Mouse (Mus musculus) ES-E14 (cell line): ENCODE data around the gene Tbc1d9. TPM values are rescaled to one million over a fixed set of nuclear protein-coding genes. Genes with fewer than 3 reads are reported as not detected.

Experiments used
- DNase-seq: peaks from one replicate; pipeline ENCODE4 v3.0.0-alpha.2; 2013; ENCODE audit warnings: low read depth, low spot score
- H3K27ac ChIP-seq: 2 replicates; pipeline ENCODE4 v1.5.1; 2012; ENCODE audit warnings: low read depth, mild to moderate bottlenecking, low read length, moderate library complexity, mixed read lengths; ENCODE audit not compliant: poor library complexity, insufficient read depth, severe bottlenecking
- H3K36me3 ChIP-seq: 2 replicates; pipeline ENCODE4 v1.6.1; 2012; ENCODE audit warnings: mild to moderate bottlenecking, low read length, moderate library complexity, mixed read lengths; ENCODE audit not compliant: control insufficient read depth, poor library complexity, insufficient read depth, severe bottlenecking
- H3K4me1 ChIP-seq, 2 experiments: fragments of 150-350 bp in 1 of 2; sonication (generic) in 1 of 2; 2 replicates each; pipeline ENCODE4 v1.6.1; 2012; ENCODE audit warnings: low read length in 2 of 2, mild to moderate bottlenecking in 1 of 2, mixed read lengths in 1 of 2; ENCODE audit not compliant: control insufficient read depth in 2 of 2, insufficient read depth in 2 of 2, poor library complexity in 1 of 2
- H3K4me3 ChIP-seq, 2 experiments: fragments of 150-350 bp in 1 of 2; sonication (generic) in 1 of 2; 2 replicates each; pipeline ENCODE4 v1.5.1; 2012; ENCODE audit warnings: low read length in 2 of 2, low read depth in 1 of 2, mild to moderate bottlenecking in 1 of 2, mixed read lengths in 1 of 2; ENCODE audit not compliant: insufficient read depth in 1 of 2, poor library complexity in 1 of 2, severe bottlenecking in 1 of 2
- H3K9ac ChIP-seq: 2 replicates; pipeline ENCODE4 v1.6.1; 2012; ENCODE audit warnings: low read depth, mild to moderate bottlenecking, low read length, mixed read lengths; ENCODE audit not compliant: poor library complexity, insufficient read depth, severe bottlenecking
- H3K9me3 ChIP-seq: fragments of 150-350 bp; sonication (generic); 2 replicates; pipeline ENCODE4 v1.6.1; 2012; ENCODE audit warnings: low read depth, mild to moderate bottlenecking, low read length; ENCODE audit not compliant: control insufficient read depth, insufficient read depth
- CHD2 ChIP-seq: IDR thresholded peaks from 2 replicates; pipeline ENCODE4 v1.6.1; 2014; ENCODE audit warnings: mild to moderate bottlenecking, low read depth, low read length, inconsistent platforms
- HCFC1 ChIP-seq: IDR thresholded peaks from 2 replicates; pipeline ENCODE4 v1.6.1; 2012; ENCODE audit warnings: low read length, inconsistent platforms, borderline replicate concordance; ENCODE audit not compliant: insufficient read depth
- MAFK ChIP-seq: IDR thresholded peaks from 2 replicates; pipeline ENCODE4 v1.6.1; 2014; ENCODE audit warnings: mild to moderate bottlenecking, low read depth, low read length, inconsistent platforms; ENCODE audit not compliant: insufficient read depth
- ZC3H11A ChIP-seq: IDR thresholded peaks from 2 replicates; pipeline ENCODE4 v1.6.1; 2012; ENCODE audit warnings: low read depth, mild to moderate bottlenecking, inconsistent platforms, low read length, borderline replicate concordance
- ZNF384 ChIP-seq: IDR thresholded peaks from 2 replicates; pipeline ENCODE4 v1.6.1; 2012; ENCODE audit warnings: low read depth, low read length, inconsistent platforms
- in situ Hi-C, 2 experiments: fragments of 600-800 bp; cut with MboI; formaldehyde crosslinking; loops; one replicate each; pipeline ENCODE4 v1.15.1; 2025; ENCODE audit warnings: low sequenced_read_pairs in 2 of 2, inconsistent platforms in 1 of 2; ENCODE audit not compliant: unreplicated experiment in 2 of 2
- total RNA-seq: library from RNA; depleted of rRNA; stranded (reverse); fragments of 300-350 nt; gene quantifications from 2 replicates; pipeline ENCODE4 v1.2.3, GENCODE M21; 2012

Gene Tbc1d9
- total RNA-seq, 1 experiment: 7.1 TPM

DNA sequence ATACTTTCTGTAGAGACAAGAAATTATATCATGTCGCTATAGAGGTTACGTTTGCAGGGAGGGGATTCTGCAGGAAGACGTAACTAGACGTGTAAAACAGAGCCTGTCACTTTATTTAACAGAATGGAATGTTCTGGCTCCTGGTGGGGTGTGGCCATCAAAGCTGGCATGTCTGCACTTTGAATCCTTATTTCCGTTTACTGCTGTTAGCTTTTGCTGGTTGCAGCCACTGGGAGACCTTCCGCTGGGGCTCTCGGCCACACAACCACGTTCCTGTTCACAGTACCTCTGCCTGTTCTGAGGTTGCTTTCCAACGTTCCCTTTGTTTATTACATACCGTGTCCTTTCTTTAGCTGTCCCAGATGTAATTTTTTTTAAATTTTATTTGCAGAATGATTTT lies 107.3 kb downstream of the Tbc1d9 start:
- H3K4me3 ChIP-seq: no peak overlapping the region
- no peak overlapping the region for H3K9ac ChIP-seq
- H3K4me1 ChIP-seq: peaks cover 2 to 5% of the 10 kb centered on the region in 2 experiments; a peak in 1 of 4 replicates
- TF ChIP-seq MAFK (no peak), ZC3H11A (no peak), HCFC1 (no peak), ZNF384 (no peak), CHD2 (no peak)
- in situ Hi-C loops: no loop called here
- DNase-seq: no peak
- no peaks in the 10 kb centered on the region for H3K9me3 ChIP-seq
- peaks cover 7% of the 10 kb centered on the region; the same call in 1 of the 2 replicates for H3K36me3 ChIP-seq
- no peak overlapping the region for H3K27ac ChIP-seq

DNA sequence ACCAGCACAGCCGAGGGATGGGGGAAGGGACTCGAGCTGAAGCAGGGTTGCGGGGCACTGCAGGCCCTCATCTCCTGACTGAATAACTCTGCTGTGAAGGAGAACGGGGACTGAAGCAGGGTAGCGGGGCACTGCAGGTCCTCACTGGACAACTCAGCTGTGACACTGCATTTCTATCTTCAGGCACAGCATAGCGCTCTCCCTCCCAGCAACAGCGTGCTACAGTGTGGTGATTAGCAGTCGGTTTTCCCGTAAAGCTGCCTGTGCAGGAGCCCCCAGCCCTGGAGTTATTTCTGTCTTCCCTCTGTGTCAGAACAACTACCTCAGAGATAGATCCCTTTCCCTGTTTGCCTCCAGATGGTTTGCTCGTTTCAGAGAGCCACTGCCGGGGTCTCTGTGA lies 109.3 kb downstream of the Tbc1d9 start:
- in situ Hi-C loops: no loop called here
- H3K4me3 ChIP-seq: no peak overlapping the region
- H3K4me1 ChIP-seq: peaks cover 2 to 5% of the 10 kb centered on the region in 2 experiments; a peak in 1 of 4 replicates
- H3K9ac ChIP-seq: no peak overlapping the region
- H3K27ac ChIP-seq: no peak overlapping the region
- H3K36me3 ChIP-seq: peaks cover 7% of the 10 kb centered on the region; the same call in 1 of the 2 replicates
- H3K9me3 ChIP-seq: no peaks in the 10 kb centered on the region
- no peak for TF ChIP-seq ZNF384
- TF ChIP-seq ZC3H11A: no peak
- TF ChIP-seq CHD2: no peak
- TF ChIP-seq HCFC1: no peak
- no peak for TF ChIP-seq MAFK
- no peak for DNase-seq

DNA sequence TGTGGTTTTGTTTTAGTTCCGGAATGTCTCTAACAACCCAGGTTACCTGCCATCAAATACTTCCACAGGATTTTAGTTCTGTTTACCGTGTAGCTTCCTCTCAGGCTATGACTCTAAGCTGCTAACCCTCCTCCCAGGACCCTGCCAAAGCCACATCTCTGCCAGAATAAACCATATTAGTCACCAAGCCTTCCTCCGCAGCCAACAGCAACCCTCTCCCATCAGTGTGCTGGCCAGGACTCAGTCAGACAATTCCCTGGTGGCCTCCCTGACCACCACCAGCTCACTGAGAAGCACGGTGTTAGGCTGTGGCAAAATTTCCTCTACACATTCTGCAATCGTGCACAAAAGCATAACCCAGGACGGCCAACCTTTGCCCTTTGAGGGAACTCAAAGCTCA lies 113.3 kb downstream of the Tbc1d9 start:
- in situ Hi-C loops: no loop called here
- TF ChIP-seq ZNF384: no peak
- TF ChIP-seq ZC3H11A: no peak
- TF ChIP-seq CHD2: no peak
- TF ChIP-seq MAFK: no peak
- TF ChIP-seq HCFC1: no peak
- Histone ChIP-seq H3K4me3 (no peak overlapping the region), H3K36me3 (no peaks in the 10 kb centered on the region), H3K9ac (no peak overlapping the region), H3K27ac (no peak overlapping the region), H3K9me3 (no peaks in the 10 kb centered on the region), H3K4me1 (peaks cover 2 to 5% of the 10 kb centered on the region in 2 experiments; a peak in 1 of 4 replicates)
- DNase-seq: no peak

- Histone ChIP-seq H3K4me3 (no peak overlapping the region), H3K9me3 (no peaks in the 10 kb centered on the region), H3K36me3 (no peaks in the 10 kb centered on the region), H3K27ac (no peak overlapping the region), H3K4me1 (peaks cover 0 to 6% of the 10 kb centered on the region in 2 experiments; a peak in 1 of 4 replicates), H3K9ac (no peak overlapping the region)
- in situ Hi-C loops: no loop called here
- no peak for DNase-seq
- TF ChIP-seq HCFC1 (no peak), CHD2 (no peak), MAFK (no peak), ZNF384 (no peak), ZC3H11A (no peak)
Measured at GRCm38 (mm10) chr8:83285391-83285790, 120.2 kb downstream of the Tbc1d9 start.

DNA sequence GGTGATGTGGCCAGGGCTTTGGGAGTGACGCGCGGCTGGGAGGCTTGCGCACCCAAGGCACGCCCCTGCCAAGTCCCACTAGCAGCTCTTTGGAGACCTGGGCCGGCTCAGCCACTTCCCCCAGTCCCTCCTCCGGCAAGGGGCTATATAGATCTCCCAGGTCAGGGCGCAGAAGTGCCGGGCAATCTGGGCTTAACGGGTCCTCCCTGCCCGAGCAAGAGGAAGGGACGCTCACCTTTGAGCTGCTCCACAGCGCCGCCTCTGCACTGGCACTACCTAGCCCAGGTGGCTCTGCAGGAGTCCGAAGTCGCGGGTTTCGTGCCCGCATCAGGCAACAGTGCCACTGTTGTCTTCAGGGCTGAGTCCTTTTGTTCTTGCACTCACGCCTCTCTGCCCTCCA lies 125.0 kb downstream of the Tbc1d9 start, which contains the start of gene Ucp1:
Gene Ucp1, plus strand, starts transcription at position 177 of the 400 bp plus-strand sequence.
- Histone ChIP-seq H3K9ac (no peak within 1 kb of the TSS), H3K4me3 (peak within 1 kb of the TSS; percentile 26 to 70), H3K9me3 (no peaks in the 10 kb centered on the region), H3K36me3 (no peaks in the 10 kb centered on the region), H3K4me1 (peaks cover 0 to 8% of the 10 kb centered on the region in 2 experiments; a peak in 1 of 4 replicates), H3K27ac (no peak within 1 kb of the TSS)
- in situ Hi-C loops: no loop called here
- no peak for TF ChIP-seq ZNF384
- no peak for TF ChIP-seq MAFK
- no peak for TF ChIP-seq HCFC1
- TF ChIP-seq ZC3H11A: no peak
- TF ChIP-seq CHD2: no peak
- no peak for DNase-seq
